Mouse (Mus musculus) kidney, embryonic 16.5 days (tissue): ENCODE results near the gene Cbx7. TPM values are rescaled to one million over a fixed set of nuclear protein-coding genes. Genes with fewer than 3 reads are reported as not detected.
A peak's percentile ranks its signal among the peaks of the same experiment; 100 is the strongest.

ENCODE experiments used
- ATAC-seq: fragments of 200-750 bp; cut with Nextera tagmentation; 2 replicates; pipeline ENCODE4 v1.8.0; 2017; ENCODE audit warnings: moderate TSS enrichment; ENCODE audit not compliant: low FRiP score, low TSS enrichment
- H3K27ac ChIP-seq: fragments of 300-500 bp; sonication (generic); 2 replicates; pipeline ENCODE4 v1.5.1; 2014; ENCODE audit warnings: low read length
- H3K27me3 ChIP-seq: fragments of 300-500 bp; sonication (generic); 2 replicates; pipeline ENCODE4 v1.6.1; 2014; ENCODE audit warnings: low read length, control low read depth, mixed read lengths; ENCODE audit not compliant: insufficient read depth
- H3K36me3 ChIP-seq: fragments of 300-500 bp; sonication (generic); 2 replicates; pipeline ENCODE4 v1.6.1; 2014; ENCODE audit warnings: low read length, control low read depth, mixed read lengths; ENCODE audit not compliant: insufficient read depth
- H3K4me1 ChIP-seq: fragments of 300-500 bp; sonication (generic); 2 replicates; pipeline ENCODE4 v1.6.1; 2014; ENCODE audit warnings: low read length, control low read depth, mixed read lengths; ENCODE audit not compliant: insufficient read depth
- H3K4me2 ChIP-seq: fragments of 300-500 bp; sonication (generic); replicated peaks from 2 replicates; pipeline ENCODE4 v1.6.1; 2014; ENCODE audit warnings: low read depth, low read length
- H3K4me3 ChIP-seq: fragments of 300-500 bp; sonication (generic); 2 replicates; pipeline ENCODE4 v1.5.1; 2014; ENCODE audit warnings: mild to moderate bottlenecking, low read length
- H3K9ac ChIP-seq: fragments of 300-500 bp; sonication (generic); replicated peaks from 2 replicates; pipeline ENCODE4 v1.6.1; 2014; ENCODE audit warnings: low read length
- H3K9me3 ChIP-seq: fragments of 300-500 bp; sonication (generic); 2 replicates; pipeline ENCODE4 v1.6.1; 2016; ENCODE audit warnings: low read length, control low read depth
- WGBS: fragments of 180-500 bp; shearing (Covaris S2); extraction: QIAGEN DNeasy Blood & Tissue Kit; methylation state at CpG from one replicate; pipeline ENCODE4 v1.1.7; 2014; 5-methylcytosine and 5-hydroxymethylcytosine counted together
- polyA plus RNA-seq: library from polyadenylated mRNA; unstranded; fragments of >200 nt; fragmentation: Nextera tagmentation; extraction: Ambion mirVana; gene quantifications from 2 replicates; pipeline ENCODE4 v1.2.1, GENCODE M21; 2015

Gene Cbx7
- 3.3 and 3.9 TPM in 2 replicates for polyA plus RNA-seq

DNA sequence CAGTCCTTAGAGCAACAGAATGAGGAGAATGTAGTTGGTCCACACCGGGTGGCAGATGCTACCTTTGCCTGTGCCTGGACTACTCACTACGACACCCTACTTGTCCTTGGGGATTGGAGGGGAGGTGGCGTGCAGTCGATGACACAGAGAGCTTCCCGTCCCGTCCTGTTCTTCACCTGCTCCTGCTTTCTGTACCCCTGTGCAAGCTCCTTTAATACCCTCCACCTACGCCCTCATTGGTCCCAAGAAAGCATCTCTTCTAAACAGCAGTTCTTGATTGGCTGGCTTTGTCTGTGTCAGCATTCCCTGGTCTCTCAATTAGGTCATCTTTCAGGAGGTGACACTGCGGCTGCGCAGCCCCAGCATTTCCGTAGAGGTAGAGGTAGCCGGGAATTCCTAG is at the start of gene Cbx7:
Cbx7 (minus strand) TSS at position 180 of the 400 bp plus-strand sequence.
- Histone ChIP-seq H3K4me2 (no peak within 1 kb of the TSS), H3K4me1 (no peaks in the 10 kb centered on the region), H3K9ac (no peak within 1 kb of the TSS), H3K27ac (no peak within 1 kb of the TSS), H3K27me3 (no peaks in the 10 kb centered on the region), H3K4me3 (no peak within 1 kb of the TSS), H3K36me3 (no peaks in the 10 kb centered on the region), H3K9me3 (no peaks in the 10 kb centered on the region)
- no peak for ATAC-seq
- WGBS, result 93% methylated on average over 11 of the region's 11 CpGs

- no peaks in the 10 kb centered on the region for H3K36me3 ChIP-seq
- ATAC-seq, result no peak
- peaks cover 10% of the 10 kb centered on the region for H3K27me3 ChIP-seq
- H3K4me3 ChIP-seq, result no peak overlapping the region
- 73% methylated on average over 4 of the region's 4 CpGs for WGBS
- H3K9ac ChIP-seq, result no peak overlapping the region
- peaks cover 17% of the 10 kb centered on the region for H3K4me1 ChIP-seq
- no peak overlapping the region for H3K27ac ChIP-seq
- H3K9me3 ChIP-seq, result no peaks in the 10 kb centered on the region
- H3K4me2 ChIP-seq, result no peak overlapping the region
These were observed 49.6 kb upstream of the Cbx7 start for GRCm38 (mm10) chr15:80020516-80020915.

DNA sequence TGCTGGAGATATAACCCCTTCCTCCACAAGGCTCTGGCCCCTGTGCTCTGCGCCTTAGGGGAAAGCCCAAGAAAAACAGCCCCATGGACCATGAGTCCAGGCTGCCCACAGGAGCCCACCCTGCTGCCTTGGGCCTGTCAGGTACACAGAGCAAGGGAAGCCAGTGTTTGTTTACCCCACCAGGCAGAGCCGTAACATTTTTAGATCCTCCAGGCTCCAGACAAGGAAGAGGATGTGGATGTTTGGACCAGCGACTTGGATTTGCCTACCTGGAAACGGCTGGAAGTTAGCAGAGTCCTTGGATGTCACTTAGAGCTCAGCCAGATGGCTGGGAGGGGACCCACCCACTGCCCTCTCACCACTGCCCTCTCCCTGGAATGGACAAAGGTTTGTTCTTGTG is 48.7 kb upstream of the Cbx7 start:
- WGBS, result 53% methylated on average over 4 of the region's 4 CpGs
- Histone ChIP-seq H3K4me1 (peaks cover 16% of the 10 kb centered on the region), H3K27me3 (peaks cover 18% of the 10 kb centered on the region), H3K36me3 (no peaks in the 10 kb centered on the region), H3K4me3 (no peak overlapping the region), H3K4me2 (no peak overlapping the region), H3K9me3 (no peaks in the 10 kb centered on the region), H3K27ac (no peak overlapping the region), H3K9ac (no peak overlapping the region)
- ATAC-seq, result no peak

GRCm38 (mm10) chr15:80019220-80019619 is 48.3 kb upstream of the Cbx7 start:
- WGBS, result 82% methylated on average over 7 of the region's 7 CpGs
- no peak overlapping the region for H3K27ac ChIP-seq
- H3K4me3 ChIP-seq, result no peak overlapping the region
- peaks cover 16% of the 10 kb centered on the region for H3K4me1 ChIP-seq
- H3K9ac ChIP-seq, result no peak overlapping the region
- no peak overlapping the region for H3K4me2 ChIP-seq
- no peaks in the 10 kb centered on the region for H3K9me3 ChIP-seq
- peaks cover 22% of the 10 kb centered on the region for H3K27me3 ChIP-seq
- H3K36me3 ChIP-seq, result no peaks in the 10 kb centered on the region
- ATAC-seq, result no peak

DNA sequence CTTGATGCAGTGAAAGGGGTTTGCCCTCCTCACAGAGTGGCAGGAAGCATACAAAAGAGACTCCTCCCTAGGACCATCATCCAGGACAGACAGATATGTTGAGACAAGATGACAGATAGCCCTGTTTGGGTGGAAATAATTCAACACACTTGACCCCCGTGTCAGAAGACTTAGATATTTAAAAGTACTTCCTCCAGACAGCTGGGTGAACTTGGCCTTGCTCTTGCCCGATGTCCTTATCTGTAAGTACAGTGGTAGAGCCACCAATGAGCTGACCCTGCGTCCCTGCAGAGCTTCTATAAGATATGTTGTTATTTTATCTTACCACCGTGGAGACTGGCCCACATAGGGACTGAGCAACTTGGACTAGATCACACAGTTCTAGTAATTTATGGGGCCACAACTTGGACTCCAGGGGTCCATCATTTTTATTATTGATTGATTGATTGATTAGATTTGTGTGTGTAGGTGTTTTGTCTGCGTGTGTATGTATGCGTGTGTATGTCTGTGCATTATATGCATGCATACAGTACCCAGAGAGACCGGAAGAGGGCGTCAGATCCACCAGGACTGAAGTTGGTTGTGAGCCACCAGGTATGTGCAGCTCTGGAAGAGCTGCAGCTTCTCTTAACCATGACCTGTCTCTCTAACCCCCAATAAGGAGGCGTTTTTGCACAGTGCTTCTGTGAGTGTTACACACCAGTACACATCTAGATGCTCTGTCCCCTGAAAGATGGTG is 45.8 kb upstream of the Cbx7 start:
- WGBS, result 80% methylated on average over 9 of the region's 9 CpGs

GRCm38 (mm10) chr15:80015211-80015952 is 44.5 kb upstream of the Cbx7 start:
- WGBS, result 59% methylated on average over 7 of the region's 7 CpGs

More for the DNA sequence above, 45.8 kb upstream of the Cbx7 start:
- H3K4me1 ChIP-seq, result peaks cover 33% of the 10 kb centered on the region
- no peak overlapping the region for H3K4me3 ChIP-seq
- ATAC-seq, result no peak
- H3K4me2 ChIP-seq, result no peak overlapping the region
- no peaks in the 10 kb centered on the region for H3K9me3 ChIP-seq
- no peaks in the 10 kb centered on the region for H3K36me3 ChIP-seq
- peaks cover 44% of the 10 kb centered on the region for H3K27me3 ChIP-seq
- H3K9ac ChIP-seq, result no peak overlapping the region
- no peak overlapping the region for H3K27ac ChIP-seq

DNA sequence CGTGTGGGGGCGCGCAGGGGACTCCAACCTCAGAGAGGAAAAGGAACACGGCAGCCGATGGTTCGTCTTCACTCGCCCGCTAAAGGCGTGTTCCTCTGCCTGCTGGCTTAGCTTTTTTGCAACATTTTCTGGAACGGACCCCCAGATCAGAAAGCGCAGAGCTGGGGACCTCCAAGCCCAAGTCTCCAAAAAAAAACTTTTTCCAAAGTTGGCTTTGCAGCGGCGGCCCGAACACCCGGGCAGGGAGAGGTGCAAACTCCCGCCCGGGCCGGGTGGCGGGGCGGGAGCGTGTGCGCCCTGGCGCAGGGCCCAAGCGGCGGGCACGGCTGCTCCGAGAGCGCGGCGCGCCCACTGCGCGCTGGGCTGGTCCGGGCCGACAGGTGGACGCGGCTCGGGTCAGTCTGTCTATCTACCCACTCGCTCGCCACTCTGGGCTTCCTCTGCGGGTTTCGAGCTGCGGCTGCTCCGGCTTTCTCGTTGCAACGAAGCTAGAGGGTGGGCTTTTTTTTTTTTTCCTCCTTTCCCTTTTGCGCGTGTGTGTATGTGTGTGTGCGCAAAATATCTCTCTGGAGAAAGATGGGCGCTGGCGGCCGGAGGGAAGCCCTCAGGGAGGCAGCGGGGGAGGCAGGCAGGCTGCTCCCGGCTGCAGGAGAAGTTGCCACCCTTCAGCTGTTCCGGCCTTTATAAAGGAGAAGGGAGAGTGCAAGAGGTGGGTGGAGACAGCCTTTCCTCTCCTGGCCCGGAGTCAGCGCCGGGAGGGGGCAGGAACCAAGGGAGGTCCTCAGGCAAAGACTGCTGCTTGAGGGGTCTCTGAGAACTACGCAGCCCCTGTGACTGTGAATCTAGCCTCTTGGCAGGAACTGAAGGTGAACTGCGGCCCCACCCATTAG is 43.6 kb upstream of the Cbx7 start, which contains the start of gene Pdgfb:
Pdgfb (minus strand) TSS at position 657 of the 890 bp plus-strand sequence.
- H3K4me1 ChIP-seq, result peaks cover 41% of the 10 kb centered on the region
- peak within 1 kb of the TSS; percentile 99 for H3K4me2 ChIP-seq
- under 1% methylated on average over 60 of the region's 60 CpGs for WGBS
- no peaks in the 10 kb centered on the region for H3K36me3 ChIP-seq
- H3K27me3 ChIP-seq, result peaks cover 60% of the 10 kb centered on the region
- ATAC-seq, result 0 out of 2 replicates have a peak, but pooled peaks have one; percentile 17
- H3K4me3 ChIP-seq, result peak within 1 kb of the TSS; percentile 67
- H3K9me3 ChIP-seq, result no peaks in the 10 kb centered on the region
- H3K27ac ChIP-seq, result peak within 1 kb of the TSS; percentile 82
- H3K9ac ChIP-seq, result peak within 1 kb of the TSS; percentile 74

More at GRCm38 (mm10) chr15:80015211-80015952, 44.5 kb upstream of the Cbx7 start:
- Histone ChIP-seq H3K4me3 (peak overlapping the region; percentile 67), H3K9me3 (no peaks in the 10 kb centered on the region), H3K36me3 (no peaks in the 10 kb centered on the region), H3K4me1 (peaks cover 41% of the 10 kb centered on the region), H3K4me2 (peak overlapping the region; percentile 99), H3K27ac (peak overlapping the region; percentile 82; the same call in 1 of the 2 replicates), H3K9ac (peak overlapping the region; percentile 74), H3K27me3 (peaks cover 57% of the 10 kb centered on the region)
- ATAC-seq, result no peak

- Histone ChIP-seq H3K36me3 (no peaks in the 10 kb centered on the region), H3K9ac (peak overlapping the region; percentile 74), H3K27me3 (peaks cover 60% of the 10 kb centered on the region), H3K27ac (peak overlapping the region; percentile 82), H3K4me2 (peak overlapping the region; percentile 99), H3K4me3 (peak overlapping the region; percentile 67), H3K4me1 (peaks cover 41% of the 10 kb centered on the region), H3K9me3 (no peaks in the 10 kb centered on the region)
- no peak for ATAC-seq
- under 1% methylated on average over 27 of the region's 37 CpGs for WGBS
These were observed 43.1 kb upstream of the Cbx7 start for GRCm38 (mm10) chr15:80014031-80014320.

DNA sequence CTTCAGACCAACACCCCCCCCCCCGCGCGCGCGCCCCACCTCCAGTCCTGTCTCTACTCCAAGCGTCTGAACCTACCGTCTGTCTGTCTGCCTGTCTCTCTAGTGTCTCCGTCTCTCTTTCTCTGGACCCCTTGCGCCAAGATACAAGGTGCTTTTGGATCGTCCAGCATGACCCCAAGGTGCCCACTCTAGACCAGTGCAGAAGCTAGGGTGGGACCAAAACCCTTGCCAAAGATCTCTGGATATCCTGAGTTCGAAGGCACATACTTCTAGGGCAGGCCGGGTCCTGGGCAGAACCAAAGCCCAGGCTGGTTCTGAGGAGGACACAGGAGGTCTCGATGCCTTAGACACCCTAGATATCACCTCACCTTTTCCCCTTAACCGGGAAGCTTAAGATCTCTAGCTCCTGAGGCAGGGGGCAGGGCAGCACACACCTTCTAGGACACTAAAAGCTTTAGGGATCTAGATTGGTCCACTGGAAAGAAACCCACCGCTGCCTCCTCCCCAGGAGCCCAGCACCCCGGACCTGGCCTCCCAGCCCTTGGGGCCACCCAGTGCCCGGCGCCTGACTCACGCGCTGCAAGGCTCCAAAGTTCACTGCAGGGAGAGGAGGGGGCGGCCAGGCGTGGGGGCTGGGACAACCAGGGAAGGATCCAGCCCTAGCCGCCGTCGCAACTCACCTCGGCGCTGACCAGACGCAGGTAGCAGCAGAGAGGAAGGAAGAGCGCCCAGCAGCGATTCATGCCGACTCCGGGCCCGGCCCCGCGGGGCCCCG is 42.5 kb upstream of the Cbx7 start:
- 2% methylated on average over 36 of the region's 36 CpGs for WGBS

More for the DNA sequence above, 42.5 kb upstream of the Cbx7 start:
- peak overlapping the region; percentile 82 for H3K27ac ChIP-seq
- H3K36me3 ChIP-seq, result no peaks in the 10 kb centered on the region
- peak overlapping the region; percentile 99 for H3K4me2 ChIP-seq
- peaks cover 41% of the 10 kb centered on the region for H3K4me1 ChIP-seq
- H3K9me3 ChIP-seq, result no peaks in the 10 kb centered on the region
- peaks cover 60% of the 10 kb centered on the region for H3K27me3 ChIP-seq
- peak overlapping the region; percentile 67 for H3K4me3 ChIP-seq
- peak overlapping the region; percentile 74 for H3K9ac ChIP-seq
- peak; percentile 54 for ATAC-seq
